Mouse (Mus musculus) heart, embryonic 11.5 days (tissue): Measurements from ENCODE around the gene Ttc26. TPM values are rescaled to one million over a fixed set of nuclear protein-coding genes. Genes with fewer than 3 reads are reported as not detected.

Experiments used
- ATAC-seq: fragments of 200-750 bp; cut with Nextera tagmentation; replicated peaks from 2 replicates; pipeline ENCODE4 v1.8.0; 2017; ENCODE audit warnings: moderate library complexity; ENCODE audit not compliant: insufficient number of reproducible peaks, low FRiP score, low TSS enrichment
- H3K27ac ChIP-seq: fragments of 300-500 bp; sonication (generic); 2 replicates; pipeline ENCODE4 v1.5.1; 2014; ENCODE audit warnings: mild to moderate bottlenecking, low read depth, low read length
- H3K27me3 ChIP-seq: fragments of 300-500 bp; sonication (generic); 2 replicates; pipeline ENCODE4 v1.6.1; 2014; ENCODE audit warnings: mild to moderate bottlenecking, low read length, mixed read lengths; ENCODE audit not compliant: control insufficient read depth, insufficient read depth
- H3K36me3 ChIP-seq: fragments of 300-500 bp; sonication (generic); 2 replicates; pipeline ENCODE4 v1.6.1; 2014; ENCODE audit warnings: mild to moderate bottlenecking, low read length, moderate library complexity, mixed read lengths; ENCODE audit not compliant: control insufficient read depth, insufficient read depth
- H3K4me1 ChIP-seq: fragments of 300-500 bp; sonication (generic); 2 replicates; pipeline ENCODE4 v1.6.1; 2014; ENCODE audit warnings: low read length; ENCODE audit not compliant: control insufficient read depth, insufficient read depth
- H3K4me2 ChIP-seq: fragments of 300-500 bp; sonication (generic); 2 replicates; pipeline ENCODE4 v1.6.1; 2014; ENCODE audit warnings: mild to moderate bottlenecking, moderate library complexity
- H3K4me3 ChIP-seq: fragments of 300-500 bp; sonication (generic); 2 replicates; pipeline ENCODE4 v1.5.1; 2014; ENCODE audit warnings: low read depth, low read length
- H3K9ac ChIP-seq: fragments of 300-500 bp; sonication (generic); 2 replicates; pipeline ENCODE4 v1.6.1; 2014; ENCODE audit warnings: mild to moderate bottlenecking, low read depth, low read length, moderate library complexity
- H3K9me3 ChIP-seq: fragments of 300-500 bp; sonication (generic); replicated peaks from 2 replicates; pipeline ENCODE4 v1.6.1; 2016; ENCODE audit warnings: low read length; ENCODE audit not compliant: control insufficient read depth
- WGBS: fragments of 180-500 bp; shearing (Covaris S2); extraction: QIAGEN DNeasy Blood & Tissue Kit; methylation state at CpG from one replicate; pipeline ENCODE4 v1.1.7; 2014; ENCODE audit not compliant: insufficient replicate concordance; 5-methylcytosine and 5-hydroxymethylcytosine counted together
- polyA plus RNA-seq: library from polyadenylated mRNA; unstranded; fragments of >200 nt; fragmentation: Nextera tagmentation; extraction: Ambion mirVana; gene quantifications from 2 replicates; pipeline ENCODE4 v1.2.1, GENCODE M21; 2014

The Ttc26 gene
- polyA plus RNA-seq, 1 experiment from 2014 or later = 3.6 TPM

GRCm38 (mm10) chr6:38458075-38458474 lies 76.8 kb downstream of the Ttc26 start:
- no peaks in the 10 kb centered on the region for H3K27me3 ChIP-seq
- WGBS = 97% methylated on average over 3 of the region's 3 CpGs
- no peak for ATAC-seq
- no peak overlapping the region for H3K27ac ChIP-seq
- H3K4me2 ChIP-seq = no peak overlapping the region
- H3K36me3 ChIP-seq = 0 out of 2 replicates have a peak, but pooled peaks cover 2% of the 10 kb centered on the region
- H3K9me3 ChIP-seq = no peaks in the 10 kb centered on the region
- no peak overlapping the region for H3K9ac ChIP-seq
- H3K4me1 ChIP-seq = no peaks in the 10 kb centered on the region
- no peak overlapping the region for H3K4me3 ChIP-seq

GRCm38 (mm10) chr6:38469591-38469990 lies 88.3 kb downstream of the Ttc26 start:
- Histone ChIP-seq H3K27me3 (no peaks in the 10 kb centered on the region), H3K4me3 (no peak overlapping the region), H3K4me2 (no peak overlapping the region), H3K4me1 (no peaks in the 10 kb centered on the region), H3K9ac (no peak overlapping the region), H3K36me3 (0 out of 2 replicates have a peak, but pooled peaks cover 4% of the 10 kb centered on the region), H3K27ac (no peak overlapping the region), H3K9me3 (no peaks in the 10 kb centered on the region)
- 82% methylated on average over 4 of the region's 4 CpGs for WGBS
- no peak for ATAC-seq

Other genes starting within 250 kb of the Ttc26 start
- 3.3 and 3.7 TPM in 2 replicates for gene D630045J12Rik, start 127.5 kb upstream of the Ttc26 start, polyA plus RNA-seq
- 10.4 and 11.6 TPM in 2 replicates for gene Zc3hav1l, start 82.2 kb upstream of the Ttc26 start, polyA plus RNA-seq
- gene Zc3hav1, start 26.9 kb upstream of the Ttc26 start, polyA plus RNA-seq = 8.0 and 11.3 TPM in 2 replicates
- 10.1 and 15.1 TPM in 2 replicates for gene Ubn2, start 52.5 kb downstream of the Ttc26 start, polyA plus RNA-seq
- gene Fmc1, start 152.0 kb downstream of the Ttc26 start, polyA plus RNA-seq = 189 and 195 TPM in 2 replicates
- 29.9 and 43.1 TPM in 2 replicates for gene Luc7l2, start 169.9 kb downstream of the Ttc26 start, polyA plus RNA-seq